Mouse (Mus musculus) right cerebral cortex, postnatal 36 days (tissue): ENCODE measurements around the gene 1190005I06Rik.
"Not testable (repeated sequence)": the region's sequence is repeated elsewhere in the genome, so short reads cannot be mapped to it uniquely, and the experiment has no call there.

ENCODE experiments used
- DNase-seq, 2 experiments: peaks; one replicate each; pipeline ENCODE4 v3.0.0; 2022; ENCODE audit warnings: low spot score in 2 of 2, mixed read lengths in 1 of 2

The 1190005I06Rik gene

DNA sequence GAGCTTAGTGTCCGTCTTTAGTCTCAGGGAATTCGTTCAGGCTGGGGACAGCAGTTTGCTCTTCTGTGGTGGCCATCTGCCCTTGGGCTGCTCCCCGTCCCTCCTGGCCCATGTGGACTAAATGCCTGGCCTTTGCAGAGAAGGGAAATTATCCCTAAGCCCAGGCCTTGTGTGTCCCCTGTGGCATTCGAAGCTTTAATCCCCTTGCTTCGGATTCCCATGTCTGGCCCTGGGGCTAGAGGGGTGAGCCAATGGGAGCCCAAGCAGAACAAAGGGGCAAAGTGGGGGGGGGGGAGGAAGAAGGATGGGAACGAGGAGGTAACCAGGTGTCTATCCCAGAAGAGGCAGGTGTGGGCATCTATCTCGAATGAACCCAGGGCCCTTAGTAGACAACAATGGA lies at the start of gene 1190005I06Rik:
Gene 1190005I06Rik (minus strand): TSS at position 101 of the 400 bp plus-strand sequence.
- DNase-seq: no peak

DNA sequence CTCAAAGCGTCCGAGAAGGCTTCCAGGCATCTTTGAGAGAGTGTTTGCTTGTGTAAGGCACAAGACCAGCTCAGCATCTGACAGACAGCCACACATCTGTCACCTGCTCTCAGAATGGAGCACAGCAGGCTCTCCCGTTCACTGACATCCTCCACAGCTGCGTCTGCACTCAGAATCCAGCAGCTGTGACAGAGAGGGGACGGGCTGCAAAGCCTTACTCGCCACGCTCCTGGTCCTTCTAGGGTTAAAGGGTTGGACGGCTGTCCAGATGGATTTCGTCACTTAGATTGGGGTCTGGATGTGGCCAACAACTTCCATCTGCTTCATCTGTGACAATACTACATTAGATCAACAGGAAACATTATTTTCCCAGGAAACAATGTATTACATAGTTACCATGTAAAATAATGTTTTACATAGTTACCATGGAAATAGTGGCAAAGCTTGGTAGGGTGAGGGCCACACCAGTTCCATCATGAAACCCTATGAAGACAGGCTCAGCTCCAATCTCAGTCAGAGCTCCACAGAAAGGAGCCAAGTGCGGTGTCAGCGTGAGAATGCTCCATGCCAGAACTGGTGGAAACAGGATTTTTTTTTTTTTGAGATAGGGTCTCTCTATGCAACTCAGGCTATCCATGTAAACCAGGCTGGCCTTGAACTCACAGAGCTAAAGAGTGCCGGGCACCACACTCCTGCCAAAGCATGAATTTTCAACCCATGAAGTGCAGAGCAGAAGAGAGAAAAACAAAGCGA lies 49.1 kb upstream of the 1190005I06Rik start:
- DNase-seq: no peak

DNA sequence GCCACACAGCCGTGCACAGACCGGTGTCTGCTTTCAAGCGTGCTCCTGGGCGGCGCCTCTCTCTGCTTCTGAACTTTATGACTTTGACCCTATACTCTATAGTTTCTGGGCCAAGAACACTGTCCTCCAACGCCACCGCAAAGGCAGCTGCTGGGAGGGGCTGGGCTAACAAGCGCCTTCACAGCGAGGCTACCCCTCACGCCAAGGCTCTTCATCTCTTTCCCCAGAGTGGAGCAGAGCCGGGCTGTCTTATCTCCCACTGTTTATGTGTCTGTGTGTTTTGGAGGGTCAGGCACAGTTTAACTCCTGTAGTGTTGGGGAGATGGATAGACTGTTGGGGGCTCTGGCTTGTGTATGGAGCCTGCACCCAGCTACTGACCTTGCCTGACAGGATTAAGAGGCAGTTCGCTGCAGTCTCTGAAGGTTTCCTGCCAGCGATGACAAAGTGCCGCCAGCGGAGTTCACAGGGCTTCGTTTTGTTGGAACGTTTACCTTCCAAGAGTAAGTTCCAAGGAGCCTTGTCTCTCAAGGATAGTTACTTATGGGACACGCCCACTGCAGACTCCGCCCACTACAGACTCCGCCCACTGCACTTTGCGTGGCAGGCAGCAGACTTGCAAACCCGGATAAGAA lies 46.5 kb upstream of the 1190005I06Rik start:
- no peak for DNase-seq

DNA sequence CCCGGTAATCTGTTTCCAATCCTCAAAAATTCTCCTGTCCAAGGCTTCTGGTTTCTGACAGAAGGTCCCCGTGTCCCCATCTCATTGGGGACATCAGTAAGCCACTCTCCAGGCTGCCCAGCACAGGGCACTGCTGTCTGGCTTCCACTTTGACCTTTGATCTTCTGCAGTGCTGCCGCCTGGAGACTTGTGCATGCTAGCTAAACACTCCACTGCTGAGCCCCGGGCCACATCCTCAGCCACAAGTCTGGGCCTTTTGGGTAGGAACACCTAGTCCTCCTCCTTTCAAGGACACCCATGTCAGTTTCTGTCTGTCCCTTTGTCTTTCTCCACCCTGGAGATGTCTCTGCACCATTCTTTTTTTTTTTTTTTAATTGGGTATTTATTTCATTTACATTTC lies 45.5 kb upstream of the 1190005I06Rik start:
- no peak for DNase-seq

DNA sequence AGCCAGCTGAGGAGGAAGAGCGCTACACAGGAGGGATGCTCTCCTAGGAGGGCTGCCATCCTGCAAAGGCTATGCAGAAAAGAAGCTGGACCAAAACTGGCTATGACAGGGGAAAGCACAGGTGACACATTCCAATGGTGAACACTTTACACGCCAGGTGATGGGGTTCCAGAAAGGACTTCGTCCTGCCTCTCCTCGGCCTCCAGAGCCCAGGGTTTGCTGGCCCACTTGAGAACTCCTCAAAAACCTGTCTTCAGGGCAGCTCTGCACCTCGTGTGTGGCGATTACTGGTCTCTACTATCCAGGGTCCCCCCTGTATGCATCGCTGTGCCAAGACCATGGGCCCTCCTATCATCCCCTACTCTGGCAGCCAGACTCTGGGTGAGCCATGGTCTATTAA lies 41.1 kb upstream of the 1190005I06Rik start:
- DNase-seq: no peak

DNA sequence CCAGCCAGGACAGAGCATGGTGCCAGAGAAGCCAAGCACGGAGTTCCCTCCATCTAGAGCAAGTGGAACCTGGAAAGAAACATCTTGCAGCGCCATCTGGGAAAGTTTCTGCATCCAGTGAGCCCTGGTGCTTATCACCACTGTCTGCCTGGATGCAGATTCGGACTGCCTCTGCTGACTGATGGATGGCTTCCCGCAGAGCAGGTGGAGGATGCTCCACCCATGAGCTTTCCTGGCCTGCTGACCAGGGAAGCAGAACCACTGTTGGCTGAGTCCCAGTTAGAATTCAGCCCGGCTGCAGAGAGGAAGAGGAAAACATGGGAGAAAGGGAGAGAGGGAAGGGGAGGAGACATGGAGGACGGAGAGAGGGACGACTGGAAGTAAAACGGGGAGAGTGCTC lies 40.4 kb upstream of the 1190005I06Rik start:
- DNase-seq: no peak

DNA sequence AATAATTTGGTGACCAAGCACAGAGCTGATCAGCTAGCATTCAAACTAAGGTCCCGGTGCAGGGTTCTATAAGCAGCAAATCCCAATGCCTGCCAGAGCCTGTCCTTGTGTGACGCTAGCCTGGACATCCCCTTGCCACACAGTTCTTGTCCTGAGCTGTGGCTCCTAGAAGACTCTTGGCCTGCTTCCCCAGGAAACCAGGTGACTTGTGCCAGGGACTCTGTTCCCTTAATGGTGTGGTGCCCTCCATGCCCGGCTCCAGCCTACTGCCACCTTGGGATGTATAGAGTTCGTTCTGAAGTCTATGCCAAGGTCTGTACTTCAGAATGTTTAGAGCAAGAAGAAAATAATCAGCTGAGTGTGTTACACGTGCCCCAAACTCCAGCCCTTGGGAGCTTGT lies 39.1 kb upstream of the 1190005I06Rik start:
- no peak for DNase-seq

DNA sequence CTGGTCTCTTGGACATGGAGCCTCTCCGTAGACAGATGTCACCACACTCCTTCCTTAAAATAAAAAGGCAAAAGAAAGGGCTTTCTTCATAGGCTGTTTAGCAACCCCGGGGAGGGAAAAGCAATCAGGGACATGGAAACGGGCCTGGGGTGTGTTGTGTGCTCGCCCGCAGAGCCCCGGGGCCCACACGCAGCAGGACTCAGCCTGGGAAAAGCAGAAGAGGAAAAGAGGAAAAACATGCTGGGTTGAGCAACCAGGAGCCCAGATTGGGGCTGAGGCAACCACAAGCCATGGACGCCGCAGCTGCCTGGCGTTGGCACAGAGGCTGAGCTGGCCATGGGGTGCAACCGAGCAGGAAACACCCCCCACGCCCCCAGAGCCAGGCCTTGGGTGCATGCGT lies 38.6 kb upstream of the 1190005I06Rik start:
- no peak for DNase-seq

DNA sequence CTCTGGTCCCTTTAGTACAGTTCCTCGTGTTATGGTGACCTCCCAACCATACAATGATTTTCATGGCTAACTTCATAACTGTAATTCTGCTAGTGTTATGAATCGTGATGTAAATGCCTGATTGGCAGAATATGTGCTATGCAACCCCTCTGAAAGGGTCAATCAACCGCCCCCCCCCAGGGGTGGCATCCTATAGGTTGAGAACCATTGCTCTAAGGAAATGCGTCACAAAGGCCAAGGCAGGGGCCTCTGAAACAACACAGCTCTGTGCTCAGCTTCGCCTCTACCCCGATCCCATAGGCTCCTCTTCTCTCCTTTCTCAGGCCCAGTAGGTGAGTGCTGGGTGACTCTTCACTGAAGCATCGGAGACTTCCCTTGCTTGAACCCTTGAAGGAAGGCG lies 38.2 kb upstream of the 1190005I06Rik start:
- DNase-seq: no peak

DNA sequence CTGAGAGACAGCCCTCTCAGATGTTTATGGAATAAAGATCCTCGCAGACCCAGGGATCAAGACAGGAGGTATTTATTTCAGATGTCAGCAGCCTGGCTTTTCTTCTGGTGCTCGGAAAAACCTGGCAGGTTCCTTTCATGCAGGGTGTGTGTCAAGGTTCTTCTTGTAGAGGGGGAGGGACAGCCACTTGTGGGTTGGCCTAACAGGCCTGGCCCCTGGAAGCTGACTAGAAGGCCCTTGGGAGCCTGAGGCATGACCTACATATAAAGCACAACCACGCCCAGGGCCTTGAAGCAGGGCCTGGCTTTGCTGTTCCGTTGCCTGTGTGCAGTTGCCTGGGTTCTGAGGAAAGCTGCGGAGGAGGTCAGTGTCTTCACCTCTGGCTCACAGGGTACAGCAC lies 37.7 kb upstream of the 1190005I06Rik start:
- no peak for DNase-seq

DNA sequence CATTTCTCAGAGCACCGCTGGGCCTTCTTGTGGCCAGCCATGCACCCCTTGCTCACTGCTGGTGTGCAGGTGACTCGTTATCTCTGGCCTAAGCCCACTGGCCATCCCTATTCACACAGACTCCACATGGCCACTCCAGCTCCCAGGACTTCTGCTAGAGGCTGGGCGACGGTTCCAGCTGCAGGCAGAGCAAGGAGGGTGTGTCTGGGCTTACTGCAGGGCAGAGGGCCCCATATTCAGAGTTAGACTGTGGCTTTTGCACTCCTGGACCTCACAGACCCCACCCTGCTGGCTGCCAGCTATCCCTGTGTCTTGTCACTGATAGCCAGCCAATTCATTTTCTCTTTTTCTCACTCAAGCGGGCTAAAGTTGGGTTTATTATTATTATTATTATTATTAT lies 36.6 kb upstream of the 1190005I06Rik start:
- no peak for DNase-seq

DNA sequence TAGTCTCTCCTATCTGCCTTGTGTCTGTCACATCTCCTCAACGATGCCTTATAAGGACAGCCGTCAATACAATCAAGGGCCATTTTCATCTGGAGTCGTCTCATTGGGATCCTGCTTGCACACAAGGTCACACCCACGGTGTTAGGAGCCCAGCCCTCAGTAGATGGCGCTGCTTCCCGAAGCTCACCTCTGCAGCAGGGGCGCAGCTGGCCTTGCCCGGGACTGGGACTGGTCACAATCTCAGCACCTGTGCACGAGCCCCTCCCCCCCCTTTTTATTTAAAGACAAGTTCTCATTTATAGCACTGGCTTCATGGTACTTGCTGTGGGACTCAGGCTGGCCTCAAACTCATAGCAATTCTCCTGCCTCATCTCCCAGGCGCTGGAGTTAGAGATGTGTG lies 36.2 kb upstream of the 1190005I06Rik start:
- no peak for DNase-seq

DNA sequence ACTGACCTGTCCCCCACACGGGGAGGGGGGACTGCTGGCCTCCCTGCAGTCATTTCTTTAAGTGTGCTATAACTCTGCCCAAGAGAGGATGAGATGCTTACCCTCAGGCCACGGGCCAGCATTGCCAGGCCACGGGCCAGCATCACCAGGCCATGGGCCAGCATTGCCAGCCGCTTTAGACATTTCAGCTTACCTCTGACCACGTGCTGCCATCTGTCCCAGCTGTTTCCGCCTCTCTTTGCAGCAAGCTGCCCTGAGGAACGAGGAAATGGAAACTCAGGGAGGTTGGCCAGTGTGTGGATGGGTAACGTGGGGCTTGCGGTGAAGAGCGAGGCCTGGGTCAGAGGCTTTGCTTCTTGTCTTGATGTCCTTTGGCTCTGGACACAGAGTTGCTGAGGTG lies 33.7 kb upstream of the 1190005I06Rik start:
- DNase-seq: no peak

DNA sequence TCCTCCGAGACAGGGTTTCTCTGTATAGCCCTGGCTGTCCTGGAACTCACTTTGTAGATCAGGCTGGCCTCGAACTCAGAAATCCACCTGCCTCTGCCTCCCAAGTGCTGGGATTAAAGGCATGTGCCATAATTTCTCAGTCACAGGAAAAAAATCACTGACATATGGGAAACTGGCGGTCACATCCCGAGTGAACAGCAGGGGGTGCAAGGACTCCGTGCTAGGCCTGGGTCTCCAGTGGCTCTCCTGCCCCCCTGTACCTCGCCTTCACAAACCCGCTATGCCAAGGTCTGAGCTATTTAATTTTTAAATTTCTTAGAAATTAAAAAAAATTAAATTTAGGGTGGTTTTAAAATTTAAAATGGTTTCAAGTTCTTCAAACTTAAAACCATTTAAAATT lies 33.0 kb upstream of the 1190005I06Rik start:
- not testable (repeated sequence) for DNase-seq

DNA sequence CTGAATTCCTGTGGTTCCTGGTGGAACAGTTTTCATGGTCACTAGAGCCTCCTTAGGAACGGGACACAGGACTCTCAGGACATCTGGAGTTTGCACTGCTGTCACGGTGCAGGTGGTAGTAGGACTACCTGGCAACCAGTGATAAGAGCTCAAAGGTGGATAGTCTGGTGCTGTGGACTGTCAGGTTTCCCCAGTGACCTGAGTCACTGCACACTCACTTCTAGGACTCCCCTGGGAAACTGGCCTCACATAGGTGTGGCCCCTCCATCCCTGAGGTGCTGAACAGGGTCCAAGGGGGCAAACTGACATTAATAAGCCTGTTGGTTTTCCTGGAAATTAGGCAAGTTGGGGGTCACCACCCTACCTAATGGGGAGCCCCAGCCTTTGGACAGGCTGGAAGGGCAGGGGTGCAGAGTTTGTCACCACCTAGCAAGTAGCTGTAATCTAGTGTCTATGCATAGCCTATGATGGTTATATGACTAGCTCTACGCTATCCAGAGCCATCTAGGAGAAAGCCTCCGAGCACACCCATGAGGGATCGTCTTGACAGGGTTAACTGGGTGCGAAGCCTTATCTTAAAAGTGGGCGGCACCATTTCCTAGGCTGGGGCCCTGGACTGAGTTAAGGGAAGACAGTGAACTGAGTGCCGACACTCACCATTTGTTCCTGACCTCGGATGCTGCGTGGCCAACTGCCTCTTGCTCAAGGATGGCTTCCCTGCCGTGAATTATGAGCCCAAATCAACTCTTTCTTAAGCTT lies 32.4 kb upstream of the 1190005I06Rik start:
- no peak for DNase-seq

DNA sequence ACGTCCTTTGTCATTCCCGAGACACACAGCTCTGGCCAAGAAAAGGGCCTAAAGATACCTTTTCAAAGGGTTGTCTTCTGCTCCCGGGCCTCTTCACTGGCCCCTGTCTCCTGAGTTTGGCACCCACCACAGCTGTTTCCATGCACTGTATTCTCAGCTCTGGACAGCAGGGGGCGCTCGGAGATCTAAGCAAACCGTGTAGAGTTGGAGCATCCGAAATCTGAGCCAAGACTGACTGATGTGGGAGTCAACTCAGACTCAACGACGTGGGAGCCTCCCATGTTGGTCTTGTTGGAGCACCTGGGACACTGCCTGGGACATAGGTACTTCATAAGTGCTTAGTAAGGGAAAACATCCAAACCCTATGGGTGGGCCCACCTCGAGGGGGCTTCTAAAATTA lies 31.0 kb upstream of the 1190005I06Rik start:
- DNase-seq: peak; percentile 61 to 70

DNA sequence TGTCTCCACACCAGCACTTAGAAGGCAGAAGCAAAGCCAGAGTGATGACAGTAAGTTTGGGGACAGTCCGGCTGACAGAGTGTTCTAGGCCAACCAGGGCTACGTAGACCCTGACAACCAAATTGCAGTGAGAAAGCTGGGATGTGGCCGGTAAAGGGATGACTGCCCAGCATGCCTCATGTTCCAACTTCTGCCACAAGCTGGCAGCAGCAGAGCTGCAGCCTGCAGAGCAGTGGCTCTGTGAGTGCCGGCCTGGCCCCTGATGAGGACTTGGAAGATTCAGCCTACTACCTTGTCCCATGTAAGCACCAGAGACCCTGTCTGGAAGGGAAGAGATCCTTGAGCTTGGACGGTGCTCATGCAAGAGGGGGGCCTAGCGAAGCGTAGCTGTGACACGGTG lies 28.3 kb upstream of the 1190005I06Rik start:
- no peak for DNase-seq

DNA sequence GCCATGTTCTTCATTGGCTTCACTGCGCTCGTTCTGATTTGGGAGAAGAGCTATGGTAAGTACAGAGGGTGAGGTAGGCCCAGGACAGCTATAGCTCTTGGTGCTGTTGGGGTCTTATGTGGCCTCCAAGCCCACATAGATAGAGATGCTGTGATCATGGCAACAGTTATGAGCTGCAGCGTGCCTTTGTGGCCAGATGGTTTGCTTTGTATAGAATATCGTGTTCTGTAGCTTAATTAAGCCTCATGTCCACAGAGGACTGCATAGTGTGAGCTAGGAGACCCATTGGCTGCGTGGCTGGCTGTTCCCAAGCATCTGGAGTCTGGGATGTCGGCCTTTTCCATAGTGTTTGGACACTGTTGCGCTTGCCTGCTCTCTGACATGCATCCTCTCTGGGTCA lies 25.9 kb upstream of the 1190005I06Rik start:
- DNase-seq: no peak

DNA sequence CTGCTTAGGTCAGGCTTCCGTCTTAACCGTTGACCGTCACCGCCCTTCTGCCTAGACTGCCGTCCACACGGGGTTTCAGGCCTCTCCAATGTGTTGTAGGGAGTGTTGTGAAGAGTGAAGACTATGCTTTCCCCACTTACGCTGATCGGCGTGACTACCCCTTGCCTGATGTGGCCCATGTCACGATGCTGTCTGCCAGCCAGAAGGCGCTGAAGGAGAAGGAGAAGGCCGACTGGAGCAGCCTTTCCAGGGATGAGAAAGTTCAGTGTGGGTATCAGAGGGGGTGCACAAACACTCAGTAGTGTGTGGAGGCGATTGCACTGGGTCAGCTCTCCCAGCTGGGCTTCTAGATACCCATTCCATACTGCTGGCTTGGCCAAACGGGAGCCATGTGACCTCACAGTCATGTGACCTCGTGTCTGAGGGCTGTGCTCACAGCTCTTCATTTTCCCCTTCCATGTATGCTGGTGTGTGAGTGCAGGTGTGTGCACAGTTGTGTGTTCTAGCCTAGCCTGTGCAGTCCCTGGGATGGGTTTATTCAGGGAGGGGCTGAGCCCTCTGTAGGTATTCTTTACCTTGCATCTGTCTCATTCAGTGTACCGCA lies 25.3 kb upstream of the 1190005I06Rik start:
- no peak for DNase-seq

DNA sequence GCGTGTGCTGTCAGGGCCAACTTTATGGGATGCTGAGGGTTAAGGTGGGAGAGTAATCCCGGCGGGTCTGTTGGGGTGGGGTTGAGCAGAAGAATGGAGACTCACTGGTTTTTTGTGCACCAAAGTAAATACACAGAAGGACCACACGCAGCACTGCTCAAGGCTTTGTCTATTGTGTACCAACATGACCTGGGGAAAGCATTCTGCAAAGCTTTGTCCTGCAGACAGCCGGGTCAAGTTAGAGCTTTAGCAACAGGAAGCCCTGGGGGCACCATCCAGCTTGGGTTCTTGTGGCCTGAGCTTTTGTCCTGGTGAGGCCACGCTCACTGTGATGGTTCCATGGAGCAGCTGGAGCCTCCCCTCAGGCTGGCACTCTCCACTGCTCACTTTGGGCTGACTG lies 24.3 kb upstream of the 1190005I06Rik start:
- DNase-seq: no peak

DNA sequence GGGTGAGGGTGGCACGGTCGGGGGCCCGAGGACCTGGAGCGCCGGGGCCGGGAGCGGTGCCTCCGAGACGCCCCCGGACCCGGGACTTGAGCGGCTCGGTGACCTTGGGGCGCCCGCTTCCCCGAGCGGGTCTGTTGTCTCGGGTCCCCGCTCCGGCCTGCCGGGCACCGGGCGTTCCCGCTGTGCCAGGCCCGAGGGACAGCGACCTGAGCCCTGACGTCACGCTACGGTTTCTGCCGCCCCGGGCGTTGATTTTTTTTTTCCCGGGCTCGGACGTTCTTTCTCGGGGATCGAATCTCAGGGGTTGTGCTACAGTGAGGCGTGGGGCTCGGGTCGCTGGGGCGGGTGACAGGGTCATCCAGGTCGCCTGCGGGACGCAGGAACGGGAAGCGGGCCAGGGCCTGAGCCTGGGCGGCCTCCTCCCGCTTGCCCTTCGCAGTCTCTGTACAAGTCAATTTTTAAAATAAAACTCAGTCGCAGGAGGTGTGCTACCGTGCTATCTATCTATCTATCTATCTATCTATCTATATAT lies 21.0 kb upstream of the 1190005I06Rik start, which contains the start of gene Emc8:
Gene Emc8 (minus strand): TSS at position 200 of the 532 bp plus-strand sequence.
- DNase-seq: no peak
